17 mouse cellular contexts compared by ENCODE assay signal in the genomic region with DNA sequence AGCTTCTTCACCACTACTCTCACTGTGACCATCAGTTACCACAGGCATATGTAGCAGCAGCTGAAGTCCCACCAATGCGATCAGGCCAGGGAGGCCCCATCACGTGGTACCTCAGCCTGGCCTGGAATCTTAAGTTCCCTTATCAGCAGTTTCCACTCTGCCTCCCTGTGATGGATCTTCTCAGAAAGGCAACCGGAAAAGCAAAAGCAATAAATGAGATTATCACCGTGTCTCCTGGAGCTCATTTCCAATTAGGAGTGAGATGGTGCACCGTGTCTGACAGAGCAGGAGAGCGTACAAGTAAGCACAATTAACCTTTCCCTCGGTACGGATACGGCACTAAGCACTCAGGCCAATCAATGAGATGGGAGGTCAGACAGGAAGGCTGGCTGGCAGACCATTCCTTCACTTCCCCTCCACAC. TPM values are rescaled to one million over a fixed set of nuclear protein-coding genes. Genes with fewer than 3 reads are reported as not detected.
DNase-seq lines count a peak whose midpoint lies in the region; ATAC-seq and TF ChIP-seq lines count a peak whose summit lies in the region.
"Had no signal": no experiment of that assay in that cellular context is flagged by ENCODE, and none has a peak within 500 bp of the region (broad histone marks: within the 10 kb centered on the region; RNA-seq: fewer than 3 reads in every experiment).

No protein-coding gene starts in this region.

- TF ChIP-seq CTCF in stomach, postnatal 0 days (IDR thresholded peaks at IDR 0.05; ENCODE audit: low read depth): no peak
- TF ChIP-seq CTCF in liver, postnatal 0 days (IDR thresholded peaks at IDR 0.05; ENCODE audit: low read depth): no peak

- 15% methylated on average over 9 of the region's 9 CpGs for WGBS in heart, embryonic 11.5 days (ENCODE audit: insufficient replicate concordance)
- WGBS in stomach, embryonic 14.5 days: 44% methylated on average over 9 of the region's 9 CpGs
- WGBS in stomach, postnatal 0 days: 59% methylated on average over 9 of the region's 9 CpGs
- 38% methylated on average over 9 of the region's 9 CpGs for WGBS in liver, postnatal 0 days (ENCODE audit: insufficient replicate concordance)

- no peaks in the 10 kb centered on the region for H3K9me3 ChIP-seq in heart, embryonic 11.5 days (replicated peaks; ENCODE audit: control insufficient read depth, low read length)
- H3K9me3 ChIP-seq in stomach, embryonic 14.5 days (ENCODE audit: control insufficient read depth, low read depth, low read length): no peaks in the 10 kb centered on the region
- no peaks in the 10 kb centered on the region for H3K9me3 ChIP-seq in stomach, postnatal 0 days (ENCODE audit: control insufficient read depth, low read length)
- no peaks in the 10 kb centered on the region for H3K9me3 ChIP-seq in liver, postnatal 0 days (ENCODE audit: low read length)
- H3K9me3 ChIP-seq: forebrain, embryonic 13.5 days; kidney, embryonic 15.5 days had no signal

- H3K9ac ChIP-seq in heart, embryonic 11.5 days (ENCODE audit: low read depth, low read length): no peak overlapping the region; the same call in 1 of the 2 replicates
- no peak overlapping the region for H3K9ac ChIP-seq in stomach, embryonic 14.5 days (replicated peaks; ENCODE audit: low read depth, low read length)
- no peak overlapping the region for H3K9ac ChIP-seq in stomach, postnatal 0 days (ENCODE audit: low read length)
- H3K9ac ChIP-seq in liver, postnatal 0 days (replicated peaks): no peak overlapping the region
- H3K9ac ChIP-seq: forebrain, embryonic 13.5 days; kidney, embryonic 15.5 days had no signal

- peaks cover 10% of the 10 kb centered on the region for H3K4me1 ChIP-seq in heart, embryonic 11.5 days (ENCODE audit: control insufficient read depth, insufficient read depth, low read length)
- H3K4me1 ChIP-seq in stomach, embryonic 14.5 days (ENCODE audit: control insufficient read depth, insufficient read depth, low read length): no peaks in the 10 kb centered on the region
- no peaks in the 10 kb centered on the region for H3K4me1 ChIP-seq in stomach, postnatal 0 days (replicated peaks; ENCODE audit: control insufficient read depth, insufficient read depth)
- peaks cover 23% of the 10 kb centered on the region for H3K4me1 ChIP-seq in liver, postnatal 0 days (ENCODE audit: insufficient read depth)
- H3K4me1 ChIP-seq: forebrain, embryonic 13.5 days; kidney, embryonic 15.5 days had no signal

- no peak for TF ChIP-seq EP300 in stomach, postnatal 0 days (optimal IDR thresholded peaks at IDR 0.05)
- TF ChIP-seq EP300 in liver, postnatal 0 days (IDR thresholded peaks at IDR 0.05; ENCODE audit: low read depth): 0 out of 2 replicates have a peak, but pooled peaks have one; percentile 66

- peak; percentile 85 for ATAC-seq in heart, embryonic 11.5 days (replicated peaks; ENCODE audit: insufficient number of reproducible peaks, low FRiP score, low TSS enrichment)
- 0 out of 2 replicates have a peak, but pooled peaks have one; percentile 53 for ATAC-seq in stomach, embryonic 14.5 days (ENCODE audit: insufficient number of reproducible peaks, insufficient read depth, low FRiP score, low read depth)
- ATAC-seq in stomach, postnatal 0 days (ENCODE audit: low FRiP score, low TSS enrichment): no peak
- ATAC-seq in liver, postnatal 0 days: peak; percentile 93
- no peak for ATAC-seq in frontal cortex, adult (ENCODE audit: low TSS enrichment)
- ATAC-seq: forebrain, embryonic 13.5 days had no signal

- H3K36me3 ChIP-seq in heart, embryonic 11.5 days (ENCODE audit: control insufficient read depth, insufficient read depth, low read length): no peaks in the 10 kb centered on the region
- H3K36me3 ChIP-seq in stomach, embryonic 14.5 days (ENCODE audit: control insufficient read depth, insufficient read depth, low read length): no peaks in the 10 kb centered on the region
- no peaks in the 10 kb centered on the region for H3K36me3 ChIP-seq in stomach, postnatal 0 days (ENCODE audit: control insufficient read depth, insufficient read depth, low read length)
- no peaks in the 10 kb centered on the region for H3K36me3 ChIP-seq in liver, postnatal 0 days (replicated peaks; ENCODE audit: insufficient read depth, low read length)
- H3K36me3 ChIP-seq: kidney, embryonic 15.5 days had no signal

- H3K4me3 ChIP-seq in heart, embryonic 11.5 days (ENCODE audit: low read depth, low read length): no peak overlapping the region
- no peak overlapping the region for H3K4me3 ChIP-seq in stomach, embryonic 14.5 days (ENCODE audit: low read depth, low read length)
- no peak overlapping the region for H3K4me3 ChIP-seq in stomach, postnatal 0 days (ENCODE audit: low read depth, low read length)
- H3K4me3 ChIP-seq in liver, postnatal 0 days (ENCODE audit: low read depth, low read length): no peak overlapping the region
- H3K4me3 ChIP-seq: forebrain, embryonic 13.5 days; kidney, embryonic 15.5 days; left cerebral cortex, adult 2 months had no signal

- peak overlapping the region; percentile 45 for H3K4me2 ChIP-seq in heart, embryonic 11.5 days
- H3K4me2 ChIP-seq in stomach, embryonic 14.5 days (replicated peaks; ENCODE audit: low read depth, low read length): no peak overlapping the region
- H3K4me2 ChIP-seq in stomach, postnatal 0 days (replicated peaks; ENCODE audit: low read depth): no peak overlapping the region
- H3K4me2 ChIP-seq in liver, postnatal 0 days (ENCODE audit: low read depth, low read length): peak overlapping the region; percentile 48
- H3K4me2 ChIP-seq: forebrain, embryonic 13.5 days; kidney, embryonic 15.5 days had no signal

- no peaks in the 10 kb centered on the region for H3K27me3 ChIP-seq in heart, embryonic 11.5 days (ENCODE audit: control insufficient read depth, insufficient read depth, low read length)
- H3K27me3 ChIP-seq in stomach, embryonic 14.5 days (ENCODE audit: control insufficient read depth, insufficient read depth, low read length): no peaks in the 10 kb centered on the region
- no peaks in the 10 kb centered on the region for H3K27me3 ChIP-seq in stomach, postnatal 0 days (ENCODE audit: control insufficient read depth, insufficient read depth, low read length)
- H3K27me3 ChIP-seq in liver, postnatal 0 days (ENCODE audit: insufficient read depth, low read length): no peaks in the 10 kb centered on the region
- H3K27me3 ChIP-seq: forebrain, embryonic 13.5 days; kidney, embryonic 15.5 days had no signal

- DNase-seq in heart, adult 8-10 months (ENCODE audit: low spot score): no peak
- DNase-seq in stomach, postnatal 0 days (ENCODE audit: low spot score): no peak
- peak; percentile 38 for DNase-seq in liver, postnatal 0 days
- no peak for DNase-seq in layer of hippocampus, postnatal 10 days (ENCODE audit: low spot score in 2 of 2)
- DNase-seq in kidney, adult 8-10 months: no peak
- DNase-seq: adrenal gland, adult 8-10 months; B cell, adult 2 months; cerebellum, adult 11-12 months; gastrocnemius, postnatal 36 days; lung, adult 18-20 months; right cerebral cortex, postnatal 4 days had no signal

- peak overlapping the region; percentile 46; the same call in 1 of the 2 replicates for H3K27ac ChIP-seq in heart, embryonic 11.5 days (ENCODE audit: low read depth, low read length)
- no peak overlapping the region for H3K27ac ChIP-seq in stomach, embryonic 14.5 days (ENCODE audit: low read length)
- no peak overlapping the region for H3K27ac ChIP-seq in stomach, postnatal 0 days (replicated peaks)
- peak overlapping the region; percentile 37 for H3K27ac ChIP-seq in liver, postnatal 0 days (ENCODE audit: low read depth)
- H3K27ac ChIP-seq: forebrain, embryonic 13.5 days; kidney, embryonic 15.5 days; left cerebral cortex, adult 2 months had no signal

RNA-seq across cellular contexts. Expression of gene Gcnt4, which starts 47.4 kb away (rescaled TPM):
- 0.34 and 0.61 TPM in 2 replicates for polyA plus RNA-seq in heart, embryonic 11.5 days (2014; fragmentation: Nextera tagmentation; extraction: Ambion mirVana)
- total RNA-seq in heart, adult 8-10 months (2022): under 1 TPM; 0.06 to 0.11 (median 0.08) TPM
- 0.50 and 0.84 TPM in 2 replicates for polyA plus RNA-seq in stomach, embryonic 14.5 days (2014; fragmentation: Nextera tagmentation; extraction: Ambion mirVana)
- 0.96 and 1.1 TPM in 2 replicates for polyA plus RNA-seq in stomach, postnatal 0 days (2015; fragmentation: Nextera tagmentation; extraction: Ambion mirVana)
- 0.45 and 0.72 TPM in 2 replicates for polyA plus RNA-seq in liver, postnatal 0 days (2015; fragmentation: Nextera tagmentation; extraction: Ambion mirVana)
- total RNA-seq in layer of hippocampus, postnatal 10 days (2021): 1 to 10 TPM; 1.1 to 1.4 TPM

Comparison
In these comparisons a context has a peak if more than half of its experiments do, and no peak if none do; other contexts are left out.
1. ATAC-seq: peak in heart, embryonic 11.5 days (single experiment), stomach, embryonic 14.5 days (single experiment) and liver, postnatal 0 days (single experiment); none in stomach, postnatal 0 days (single experiment) and frontal cortex, adult (single experiment).
2. H3K27ac ChIP-seq: peak in heart, embryonic 11.5 days (single experiment) and liver, postnatal 0 days (single experiment); none in stomach, embryonic 14.5 days (single experiment) and stomach, postnatal 0 days (single experiment).
3. H3K4me2 ChIP-seq: peak in heart, embryonic 11.5 days (single experiment) and liver, postnatal 0 days (single experiment); none in stomach, embryonic 14.5 days (single experiment) and stomach, postnatal 0 days (single experiment).